Comparison of ENCODE assay signal across 42 mouse cellular contexts in genomic region chr4:143336096-143336495, GRCm38 (mm10). TPM values are rescaled to one million over a fixed set of nuclear protein-coding genes. Genes with fewer than 3 reads are reported as not detected.
"Had no signal": no experiment of that assay in that cellular context is flagged by ENCODE, and none has a peak within 500 bp of the region (broad histone marks: within the 10 kb centered on the region; RNA-seq: fewer than 3 reads in every experiment).

No protein-coding gene starts in this region.

- H3K9me3 ChIP-seq: heart, embryonic 12.5 days; heart, embryonic 13.5 days; heart, embryonic 15.5 days; hindbrain, embryonic 10.5 days; hindbrain, embryonic 13.5 days; hindbrain, embryonic 15.5 days; intestine, embryonic 15.5 days; kidney, embryonic 15.5 days had no signal

- H3K27me3 ChIP-seq: heart, embryonic 12.5 days; heart, embryonic 13.5 days; heart, embryonic 15.5 days; hindbrain, embryonic 12.5 days; hindbrain, embryonic 13.5 days; hindbrain, embryonic 15.5 days; intestine, embryonic 15.5 days; kidney, embryonic 15.5 days had no signal

- H3K4me3 ChIP-seq: heart, embryonic 12.5 days; heart, embryonic 13.5 days; heart, embryonic 15.5 days; hindbrain, embryonic 10.5 days; hindbrain, embryonic 12.5 days; hindbrain, embryonic 13.5 days; hindbrain, embryonic 15.5 days; intestine, embryonic 15.5 days; kidney, embryonic 15.5 days; layer of hippocampus, adult 2 months; left cerebral cortex, adult 2 months had no signal

- DNase-seq: heart, postnatal 10 days; heart, postnatal 14 days; heart, postnatal 36 days; heart, postnatal 4 days; kidney, adult 11 months; kidney, adult 18-20 months; kidney, adult 2 months; kidney, adult 8-10 months; kidney, adult 9 months; kidney, postnatal 10 days; kidney, postnatal 14 days; kidney, postnatal 25 days; kidney, postnatal 36 days; kidney, postnatal 4 days; layer of hippocampus, adult 9-11 months; layer of hippocampus, postnatal 36 days had no signal

- H3K4me2 ChIP-seq: heart, embryonic 12.5 days; heart, embryonic 13.5 days; heart, embryonic 15.5 days; hindbrain, embryonic 12.5 days; hindbrain, embryonic 13.5 days; hindbrain, embryonic 14.5 days; hindbrain, embryonic 15.5 days; intestine, embryonic 15.5 days; kidney, embryonic 15.5 days had no signal

- H3K36me3 ChIP-seq: heart, embryonic 12.5 days; heart, embryonic 13.5 days; heart, embryonic 15.5 days; hindbrain, embryonic 10.5 days; hindbrain, embryonic 12.5 days; hindbrain, embryonic 13.5 days; hindbrain, embryonic 15.5 days; intestine, embryonic 15.5 days; kidney, embryonic 15.5 days had no signal

- ATAC-seq: hindbrain, embryonic 16.5 days; hindbrain, postnatal 0 days; inflammation-experienced regulatory T-cells, adult 6 months; intestine, embryonic 15.5 days; intestine, embryonic 16.5 days; intestine, postnatal 0 days had no signal

- H3K9ac ChIP-seq: heart, embryonic 12.5 days; heart, embryonic 13.5 days; heart, embryonic 15.5 days; hindbrain, embryonic 12.5 days; hindbrain, embryonic 13.5 days; hindbrain, embryonic 14.5 days; hindbrain, embryonic 15.5 days; intestine, embryonic 15.5 days; kidney, embryonic 15.5 days had no signal

- H3K27ac ChIP-seq: heart, embryonic 13.5 days; heart, embryonic 15.5 days; hindbrain, embryonic 10.5 days; hindbrain, embryonic 12.5 days; hindbrain, embryonic 13.5 days; hindbrain, embryonic 14.5 days; hindbrain, embryonic 15.5 days; hindbrain, postnatal 0 days; intestine, embryonic 15.5 days; kidney, embryonic 15.5 days; kidney, postnatal 0 days; layer of hippocampus, adult 2 months; left cerebral cortex, adult 2 months had no signal

- H3K4me1 ChIP-seq: hindbrain, embryonic 10.5 days; hindbrain, embryonic 12.5 days; hindbrain, embryonic 13.5 days; hindbrain, embryonic 15.5 days; intestine, embryonic 15.5 days; kidney, embryonic 15.5 days had no signal

RNA-seq across cellular contexts. Expression of gene Lrrc38, which starts 13.5 kb away (rescaled TPM):
- polyA plus RNA-seq: heart, embryonic 12.5 days; inflammation-experienced regulatory T-cells, adult 6 months; intestine, embryonic 16.5 days; intestine, postnatal 0 days; kidney, embryonic 14.5 days; large intestine, adult 2 months had no signal

RNA-seq across cellular contexts. Expression of gene Pramel1, which starts 58.1 kb away (rescaled TPM):
- polyA plus RNA-seq: heart, embryonic 12.5 days; heart, embryonic 13.5 days; heart, embryonic 14.5 days; heart, embryonic 15.5 days; heart, embryonic 16.5 days; heart, postnatal 0 days; hindbrain, embryonic 10.5 days; hindbrain, embryonic 11.5 days; hindbrain, embryonic 12.5 days; hindbrain, embryonic 13.5 days; hindbrain, embryonic 14.5 days; hindbrain, embryonic 15.5 days; hindbrain, embryonic 16.5 days; hindbrain, postnatal 0 days; inflammation-experienced regulatory T-cells, adult 6 months; intestine, embryonic 14.5 days; intestine, embryonic 15.5 days; intestine, embryonic 16.5 days; intestine, postnatal 0 days; kidney, adult 2 months; kidney, embryonic 14.5 days; kidney, embryonic 15.5 days; kidney, embryonic 16.5 days; kidney, postnatal 0 days; large intestine, adult 2 months had no signal
